Mouse (Mus musculus) layer of hippocampus, adult 9-10 months (tissue): ENCODE measurements around the gene AI593442.

ENCODE experiments used
- DNase-seq: peaks from one replicate; pipeline ENCODE4 v3.0.0; 2022; ENCODE audit warnings: low spot score

Gene AI593442

GRCm38 (mm10) chr9:52679362-52679947, at the start of gene AI593442:
AI593442 (minus strand) TSS chr9:52679780.
- DNase-seq = no peak

GRCm38 (mm10) chr9:52728806-52729205, 49.2 kb upstream of the AI593442 start:
- no peak for DNase-seq

GRCm38 (mm10) chr9:52722626-52723025, 43.0 kb upstream of the AI593442 start:
- DNase-seq = no peak

DNA sequence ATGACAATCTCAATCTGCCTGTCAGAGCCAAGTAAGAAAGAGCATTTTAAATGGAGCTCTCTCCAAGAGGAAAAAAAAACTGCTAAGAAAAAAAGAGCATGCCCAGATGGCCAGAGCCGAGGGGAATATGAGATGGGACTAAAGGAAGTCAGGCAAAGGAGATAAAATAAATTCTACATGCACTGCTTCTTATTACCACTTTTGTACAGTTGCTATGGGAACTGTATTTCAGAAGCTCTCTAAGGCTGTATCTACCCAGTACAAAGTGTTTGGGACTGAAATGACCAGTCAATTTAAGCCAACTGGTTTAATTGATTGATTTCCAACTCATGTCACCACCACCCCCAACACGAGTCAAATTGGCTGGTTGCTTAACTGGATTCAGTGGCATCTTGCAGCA, 40.0 kb upstream of the AI593442 start:
- DNase-seq = no peak

- DNase-seq = no peak
These were observed 456 bp upstream of the AI593442 start for GRCm38 (mm10) chr9:52680036-52680435.

DNA sequence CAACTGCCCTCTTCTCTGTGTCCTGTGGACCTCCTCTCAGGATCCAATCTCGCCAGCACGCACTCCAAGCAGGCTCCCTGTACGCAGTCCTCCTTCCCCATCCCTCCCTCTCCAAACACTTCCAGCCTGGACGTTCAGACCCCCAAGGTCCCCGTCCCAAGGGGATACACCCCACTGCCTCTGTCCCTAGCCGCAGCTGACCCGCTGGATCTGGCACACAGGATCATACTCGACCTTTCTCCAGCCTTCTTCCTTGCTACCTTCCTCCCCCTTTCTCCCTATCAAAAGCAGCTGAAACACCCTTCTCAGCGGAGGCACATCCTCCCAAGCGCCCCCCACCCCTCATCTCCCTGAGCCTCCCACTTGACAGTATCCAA, 753 bp downstream of the AI593442 start:
- DNase-seq = no peak

DNA sequence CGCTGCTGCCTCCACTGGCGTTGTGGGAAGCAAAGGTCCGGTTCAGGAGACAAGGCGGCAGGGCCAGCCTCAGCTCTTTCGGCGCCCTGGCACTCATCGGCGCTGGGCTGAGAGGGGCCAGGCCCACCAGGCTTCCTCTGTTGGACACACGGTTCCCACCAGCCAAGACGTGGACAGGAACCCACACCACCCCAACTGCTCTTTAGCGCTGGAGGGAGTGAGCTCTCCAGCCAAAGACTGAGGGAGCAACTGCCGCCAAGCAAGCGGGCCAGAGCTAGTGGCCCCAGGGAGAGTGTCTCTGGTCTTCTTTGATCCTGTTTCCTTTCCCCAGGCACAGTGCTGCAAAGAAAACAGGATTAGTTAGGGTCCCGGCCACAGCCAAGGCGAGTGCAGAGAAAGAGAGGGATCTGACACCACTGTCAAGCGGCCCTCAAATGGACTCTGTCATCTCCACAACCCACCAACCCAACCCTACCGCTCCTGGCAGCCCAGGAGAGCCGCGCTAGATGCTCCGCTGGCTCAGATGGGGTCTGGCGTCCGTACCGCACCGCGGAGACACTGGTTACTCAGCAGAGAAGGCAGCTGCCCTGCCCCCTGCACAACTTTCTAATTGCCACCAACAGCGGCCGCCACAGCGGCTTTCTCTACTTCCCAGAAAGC, 1.3 kb downstream of the AI593442 start:
- no peak for DNase-seq

- DNase-seq = no peak
These were observed 3.0 kb downstream of the AI593442 start for GRCm38 (mm10) chr9:52676587-52676986.

DNA sequence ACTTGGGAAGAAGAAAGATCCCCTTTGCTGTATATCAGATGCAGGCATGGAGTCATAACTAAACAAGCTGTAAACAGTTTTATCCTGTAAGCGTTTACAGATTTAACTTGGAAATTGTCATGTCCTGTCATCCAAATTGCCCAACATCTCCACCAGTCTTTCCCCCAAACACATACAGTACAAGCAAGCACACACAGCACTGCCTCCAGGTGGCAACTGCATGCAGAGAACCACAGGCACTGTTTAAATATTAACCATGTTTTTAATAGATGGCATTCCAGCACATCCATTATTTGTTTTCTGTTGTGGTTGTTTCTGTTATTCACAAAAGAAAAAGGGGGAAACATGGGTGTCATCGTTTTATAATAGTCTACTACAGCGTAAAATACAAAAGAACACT, 3.6 kb downstream of the AI593442 start:
- DNase-seq = no peak

- DNase-seq = no peak
These were observed 18.2 kb downstream of the AI593442 start for GRCm38 (mm10) chr9:52661422-52661821.

DNA sequence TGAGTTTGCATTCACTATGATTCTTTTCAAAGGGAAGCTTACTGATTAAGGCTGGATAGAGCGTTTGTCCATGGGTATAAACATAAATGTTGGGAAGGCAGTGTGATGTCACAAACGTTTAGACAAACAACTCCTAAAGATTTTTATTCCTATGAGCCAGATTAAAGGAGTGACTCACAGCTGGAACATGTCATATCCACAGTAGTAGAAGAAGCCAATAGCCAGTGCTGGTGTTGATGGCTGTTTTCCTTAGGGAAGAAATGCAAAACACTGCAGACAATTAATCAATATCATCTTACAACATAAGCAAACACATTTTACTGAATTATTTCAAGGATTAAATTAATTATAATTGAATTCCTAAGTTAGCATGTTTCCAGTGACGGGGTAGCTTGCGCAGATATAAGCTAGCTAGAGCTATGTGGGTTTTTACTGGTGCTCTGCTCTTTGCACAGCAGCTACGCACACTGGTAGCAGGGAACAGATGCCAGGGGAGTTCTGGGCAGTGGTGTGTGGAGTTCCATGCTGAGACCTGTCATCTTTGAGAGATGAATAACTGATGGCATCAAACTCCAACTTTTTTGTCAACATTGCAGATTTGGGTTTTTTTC, 29.1 kb downstream of the AI593442 start:
- no peak for DNase-seq

- no peak for DNase-seq
These were observed 34.3 kb downstream of the AI593442 start for GRCm38 (mm10) chr9:52645312-52645711.

GRCm38 (mm10) chr9:52644626-52645025, 35.0 kb downstream of the AI593442 start:
- no peak for DNase-seq

- no peak for DNase-seq
These were observed 35.4 kb downstream of the AI593442 start for GRCm38 (mm10) chr9:52644156-52644555.

DNA sequence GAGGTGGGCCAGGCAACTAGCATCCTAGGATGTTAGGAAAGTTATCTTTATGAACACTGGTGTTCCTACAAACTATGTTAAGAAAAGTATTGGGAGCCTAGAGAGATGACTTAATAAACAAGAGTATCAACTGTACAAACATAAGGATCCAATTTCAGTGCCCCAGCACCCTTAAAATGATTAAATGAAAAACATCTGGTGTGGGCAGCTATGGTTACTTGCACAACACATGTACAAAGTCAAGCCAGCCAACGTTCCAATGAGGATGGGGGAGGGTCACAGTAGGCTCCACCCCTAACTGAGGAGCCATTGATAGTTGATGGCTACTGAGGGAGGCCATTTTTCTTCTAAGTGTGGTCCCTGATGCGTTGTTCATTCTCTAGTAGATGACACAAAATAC, 43.6 kb downstream of the AI593442 start:
- no peak for DNase-seq

DNA sequence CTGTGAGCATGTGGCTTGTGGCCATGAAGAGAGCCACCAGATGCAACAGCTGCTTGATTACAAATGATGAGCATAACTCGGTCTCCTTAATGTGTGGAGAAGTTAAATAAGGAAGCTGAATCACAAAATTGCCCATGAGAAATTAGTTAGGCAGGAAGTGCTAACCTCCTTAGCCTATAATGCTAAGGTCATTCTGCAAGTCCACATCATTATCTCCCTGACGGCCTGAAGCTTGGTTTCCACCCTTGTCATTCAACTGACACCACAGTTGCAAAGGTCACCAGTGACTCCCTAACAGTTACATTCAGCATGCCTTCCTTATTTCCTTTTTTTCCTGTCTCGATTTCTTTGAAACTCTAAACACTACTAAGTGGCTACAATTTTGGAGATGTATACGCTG, 55.7 kb downstream of the AI593442 start:
- no peak for DNase-seq
